Mouse (Mus musculus): ENCODE measurements around the gene Fhad1.
A peak's percentile ranks its signal among the peaks of the same experiment; 100 is the strongest.
"Not testable (repeated sequence)": the region's sequence is repeated elsewhere in the genome, so short reads cannot be mapped to it uniquely, and the experiment has no call there.

The Fhad1 gene

DNA sequence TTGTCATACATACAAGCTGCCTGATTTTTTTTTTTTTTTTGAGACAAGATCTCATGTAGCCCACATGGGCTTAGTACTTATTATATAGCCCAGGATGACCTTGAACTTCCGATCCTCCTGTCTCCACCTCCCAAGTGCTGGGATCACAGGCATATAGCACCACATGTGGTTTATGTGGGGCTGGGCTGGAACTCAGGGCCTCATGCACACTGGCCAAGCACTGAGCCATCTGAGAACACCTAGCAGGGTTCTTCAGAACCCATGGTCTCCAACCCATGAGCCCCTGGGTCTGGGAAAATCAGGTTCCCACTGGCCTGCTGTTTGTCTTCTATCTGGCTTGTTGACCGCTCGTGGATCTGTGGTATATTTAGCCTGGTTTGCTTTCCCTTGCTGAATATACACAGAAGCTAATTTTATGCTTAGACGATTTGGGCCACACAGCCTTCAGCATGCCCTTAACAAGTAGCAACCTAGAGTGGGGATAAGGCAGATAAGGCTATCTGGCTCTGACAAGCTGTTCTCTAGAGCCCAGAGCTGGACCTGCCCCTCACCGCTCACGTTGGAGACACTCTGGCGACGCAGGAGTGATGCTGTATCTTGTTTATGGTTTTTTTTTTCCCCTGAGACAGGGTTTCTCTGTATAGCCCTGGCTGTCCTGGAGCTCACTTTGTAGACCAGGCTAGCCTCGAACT, 24.9 kb upstream of the Fhad1 start:
- DNase-seq: no peak

- no peak for DNase-seq
These were observed 23.0 kb upstream of the Fhad1 start for GRCm38 (mm10) chr4:142037897-142038296.

GRCm38 (mm10) chr4:142028533-142028932, 13.7 kb upstream of the Fhad1 start:
- no peak for DNase-seq

DNA sequence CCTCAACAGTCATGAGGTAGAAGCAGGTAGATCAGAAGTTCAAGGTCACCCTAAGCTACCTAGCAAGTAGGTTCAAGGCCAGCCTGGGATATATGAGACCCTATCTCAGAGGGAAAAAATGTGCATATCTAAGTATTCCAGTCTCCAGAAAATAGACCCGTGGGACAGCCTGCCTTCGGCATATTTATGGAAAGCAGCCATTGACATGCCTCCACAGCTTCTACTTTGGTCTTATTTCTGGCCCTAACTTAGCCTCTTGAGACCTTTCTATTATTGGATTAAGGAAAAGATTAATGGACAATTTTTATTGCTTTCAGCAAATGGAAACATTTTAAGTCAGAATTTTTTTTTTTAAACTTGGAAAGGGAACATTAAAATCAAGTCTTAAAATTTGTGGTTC, 12.1 kb upstream of the Fhad1 start:
- DNase-seq: no peak

GRCm38 (mm10) chr4:142024536-142024935, 9.7 kb upstream of the Fhad1 start:
- no peak for DNase-seq

DNA sequence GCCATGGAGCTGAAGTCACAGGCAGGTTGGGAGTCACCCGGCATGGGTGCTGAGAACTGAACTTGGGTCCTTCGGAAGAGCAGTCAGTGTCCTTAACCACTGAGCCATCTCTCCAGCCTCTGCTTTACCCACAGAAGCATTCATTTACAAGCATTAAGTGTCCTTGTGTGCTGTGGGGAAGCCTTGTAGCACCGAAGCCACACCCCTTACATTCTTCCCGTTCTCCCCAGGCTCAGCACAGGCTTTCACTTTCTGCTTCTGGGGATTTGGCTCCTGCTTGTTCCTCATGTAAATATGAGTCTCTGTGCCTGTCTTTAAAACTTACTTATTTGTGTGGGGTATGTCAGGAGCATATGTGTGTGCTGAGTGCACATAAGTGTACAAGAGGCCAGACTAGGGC, 8.3 kb upstream of the Fhad1 start:
- DNase-seq: no peak

GRCm38 (mm10) chr4:142017686-142018085, 2.8 kb upstream of the Fhad1 start:
- no peak for DNase-seq

- no peak for DNase-seq
These were observed 3.6 kb downstream of the Fhad1 start for GRCm38 (mm10) chr4:142011236-142011635.

DNA sequence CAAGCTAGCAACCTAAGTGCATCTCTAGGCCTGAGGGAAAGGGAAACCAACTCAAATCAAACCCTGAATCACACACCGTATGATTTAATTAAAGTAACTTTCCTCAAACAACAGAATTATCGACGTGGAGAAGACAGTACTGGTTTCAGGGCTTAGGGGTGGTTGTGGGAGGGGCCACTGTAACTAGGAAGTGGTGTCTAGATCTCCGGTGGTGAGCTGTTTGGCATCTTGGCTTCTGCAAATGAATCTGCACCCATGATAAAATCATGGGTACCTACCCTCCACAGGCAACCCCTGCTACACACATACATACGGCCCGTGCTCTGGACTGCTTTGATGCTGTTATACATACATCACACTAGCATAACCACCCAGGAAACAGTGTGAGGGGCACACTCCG, 4.4 kb downstream of the Fhad1 start:
- DNase-seq: no peak

DNA sequence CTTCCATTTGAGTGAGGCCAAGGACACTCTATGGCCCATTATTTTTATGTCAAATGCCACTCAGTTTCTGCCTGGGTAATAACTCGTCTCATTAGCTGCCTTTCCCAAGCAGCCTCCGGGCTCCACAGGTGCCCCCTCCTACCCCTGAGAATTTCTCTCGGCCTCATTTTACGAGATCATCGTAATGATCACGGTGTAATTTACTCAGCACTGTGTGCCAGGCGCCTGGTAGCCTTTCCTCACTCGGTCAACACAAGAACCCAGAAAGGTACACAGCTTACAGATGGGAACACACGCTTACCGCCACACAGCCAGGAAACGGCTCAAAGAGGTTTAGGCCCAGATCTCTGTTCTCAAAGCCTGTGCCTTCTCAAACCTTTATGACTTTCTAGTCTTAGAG, 6.7 kb downstream of the Fhad1 start:
- peak; percentile 12 for DNase-seq

DNA sequence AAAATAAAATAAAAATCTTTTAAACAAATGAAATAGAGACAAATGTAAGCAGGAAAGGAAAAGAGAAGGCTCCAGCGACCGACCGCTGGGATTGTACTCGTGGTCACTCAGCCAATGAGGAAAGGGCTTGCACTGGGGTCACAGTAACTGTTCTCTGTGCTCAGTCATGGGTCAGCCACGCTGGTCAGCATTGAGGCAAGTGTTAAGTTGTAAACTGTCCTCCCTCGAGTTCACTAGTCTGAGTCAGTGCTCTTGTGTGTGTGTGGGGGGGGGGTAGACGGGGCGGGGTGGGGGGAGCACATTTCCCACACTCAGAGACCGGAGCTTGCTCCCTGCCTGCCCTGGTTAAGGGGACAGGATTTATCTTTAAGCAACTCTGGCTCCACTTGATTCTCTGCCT, 14.3 kb downstream of the Fhad1 start:
- DNase-seq: peak; percentile 26

GRCm38 (mm10) chr4:141999494-142000074, 15.3 kb downstream of the Fhad1 start:
- peak; percentile 70 for DNase-seq

- DNase-seq: peak; percentile 35
These were observed 16.5 kb downstream of the Fhad1 start for GRCm38 (mm10) chr4:141998282-141998821.

DNA sequence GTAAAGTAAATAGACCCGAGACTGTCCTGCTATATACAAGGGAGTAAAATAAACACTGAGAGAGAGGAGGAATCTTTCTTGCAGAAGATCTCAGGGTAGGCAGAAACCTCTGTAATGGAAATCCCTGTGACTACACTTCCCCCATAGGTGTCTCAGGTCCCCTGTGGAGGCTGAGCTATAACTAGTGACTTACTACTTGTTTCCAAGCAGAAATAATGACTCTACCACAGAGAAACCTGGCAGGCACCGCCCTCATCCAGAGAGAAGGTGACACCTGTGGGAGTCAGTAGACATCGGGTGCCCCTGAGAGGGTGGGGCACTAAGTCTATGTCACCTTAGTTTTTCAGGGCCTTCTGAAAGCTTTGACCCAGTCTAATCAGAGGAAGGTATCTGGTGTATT, 18.0 kb downstream of the Fhad1 start:
- DNase-seq: no peak

- no peak for DNase-seq
These were observed 18.8 kb downstream of the Fhad1 start for GRCm38 (mm10) chr4:141996086-141996485.

DNA sequence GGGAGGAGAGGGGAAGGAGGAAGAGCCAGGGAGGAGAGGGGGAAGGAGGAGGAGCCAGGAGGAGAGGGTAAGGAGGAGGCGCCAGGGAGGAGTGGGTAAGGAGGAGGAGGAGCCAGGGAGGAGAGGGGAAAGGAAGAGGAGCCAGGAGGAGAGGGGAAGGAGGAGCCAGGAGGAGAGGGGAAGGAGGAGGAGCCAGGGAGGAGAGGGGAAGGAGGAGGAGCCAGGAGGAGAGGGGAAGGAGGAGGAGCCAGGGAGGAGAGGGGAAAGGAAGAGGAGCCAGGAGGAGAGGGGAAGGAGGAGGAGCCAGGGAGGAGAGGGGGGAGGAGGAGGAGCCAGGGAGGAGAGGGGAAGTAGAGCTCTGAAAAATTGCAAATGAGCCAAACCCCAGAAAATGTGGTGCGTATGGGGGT, 20.8 kb downstream of the Fhad1 start:
- not testable (repeated sequence) for DNase-seq

- DNase-seq: peak; percentile 29
These were observed 21.4 kb downstream of the Fhad1 start for GRCm38 (mm10) chr4:141993347-141994061.

DNA sequence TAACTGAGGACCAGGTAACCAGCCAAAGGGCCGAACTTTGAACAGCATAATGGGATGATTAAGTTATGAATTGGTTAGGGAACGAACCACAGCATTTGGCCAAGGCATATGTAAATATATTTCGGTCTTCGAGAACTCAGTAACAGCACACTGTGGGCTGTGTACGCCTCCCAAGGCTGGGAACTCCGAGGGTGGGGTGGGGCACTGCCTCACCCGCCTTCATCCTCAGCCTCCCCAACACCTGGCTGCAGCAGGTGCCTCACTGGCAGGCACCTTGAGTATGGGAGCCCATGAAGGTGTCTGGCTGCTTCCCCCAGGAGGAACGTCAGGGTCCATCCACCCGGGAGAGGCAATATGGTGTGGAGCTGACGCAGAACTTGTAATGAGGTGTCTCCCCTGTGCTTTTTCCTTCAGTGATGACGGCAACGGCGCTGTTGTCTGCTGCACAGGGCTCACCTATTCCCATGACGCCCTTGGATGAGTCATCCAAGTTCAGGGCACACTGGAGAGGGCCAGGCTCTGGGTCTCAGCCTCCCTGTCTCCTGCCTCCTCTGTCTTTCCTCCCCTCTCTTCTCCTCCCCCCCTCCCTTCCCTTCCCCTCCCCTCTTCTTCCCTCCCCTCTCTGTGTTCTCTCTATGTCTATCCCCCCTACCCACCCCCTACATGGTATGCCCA, 22.2 kb downstream of the Fhad1 start:
- DNase-seq: no peak

DNA sequence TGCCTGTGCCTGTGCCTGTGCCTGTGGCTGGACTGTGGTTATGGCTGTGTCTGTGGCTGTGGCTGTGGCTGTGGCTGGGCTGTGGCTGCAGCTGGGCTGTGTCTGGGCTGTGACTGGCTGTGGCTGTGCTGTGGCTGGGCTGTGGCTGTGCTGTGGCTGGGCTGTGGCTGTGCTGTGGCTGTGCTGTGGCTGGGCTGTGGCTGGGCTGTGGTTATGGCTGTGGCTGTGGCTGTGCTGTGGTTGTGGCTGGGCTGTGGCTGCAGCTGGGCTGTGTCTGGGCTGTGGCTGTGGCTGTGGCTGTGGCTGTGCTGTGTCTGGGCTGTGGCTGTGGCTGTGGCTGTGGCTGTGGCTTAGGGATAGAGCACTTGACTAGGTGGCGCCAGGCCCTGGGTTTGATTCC, 26.7 kb downstream of the Fhad1 start:
- DNase-seq: no peak

GRCm38 (mm10) chr4:141983689-141984088, 31.2 kb downstream of the Fhad1 start:
- DNase-seq: no peak

- DNase-seq: no peak
These were observed 33.4 kb downstream of the Fhad1 start for GRCm38 (mm10) chr4:141981475-141981874.

DNA sequence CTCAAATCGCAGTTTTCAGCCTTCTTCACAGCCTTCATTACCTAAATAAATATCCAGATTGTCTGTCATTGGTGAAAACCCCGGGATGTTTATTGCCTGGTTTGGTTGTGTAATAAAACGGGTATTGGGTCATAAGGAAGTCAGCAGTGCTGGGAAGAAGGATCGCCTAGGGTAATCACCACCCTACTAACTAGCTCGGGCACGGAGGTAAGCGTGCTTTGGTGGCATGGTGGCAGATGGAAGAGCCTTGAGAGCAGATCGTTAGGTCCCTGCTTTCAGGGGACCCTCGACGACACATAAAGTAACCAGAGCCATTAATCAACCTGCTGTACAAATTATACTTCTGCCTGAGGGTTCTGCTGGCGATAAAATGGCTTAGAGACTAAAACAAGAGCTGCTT, 36.3 kb downstream of the Fhad1 start:
- DNase-seq: no peak

DNA sequence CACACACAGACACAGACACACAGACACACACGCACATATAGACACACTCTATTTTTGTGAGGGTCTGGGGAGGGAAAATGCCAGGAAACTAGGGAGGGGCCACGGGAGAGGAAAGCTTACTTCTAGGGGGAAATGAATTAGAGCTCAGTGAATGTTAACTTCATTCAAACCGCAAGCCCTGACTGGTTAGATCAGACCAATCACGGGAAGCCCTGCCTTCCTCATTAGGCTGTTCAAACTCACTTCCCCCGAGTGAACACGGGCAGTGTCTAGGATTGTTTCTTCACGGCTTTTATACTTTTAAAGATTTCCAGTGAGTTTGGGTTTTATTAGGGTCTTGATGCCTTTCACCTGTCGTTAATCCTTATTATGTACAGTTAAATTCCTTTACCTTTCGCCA, 37.5 kb downstream of the Fhad1 start:
- DNase-seq: no peak

All from kidney, adult 18-20 months (tissue).